Mouse (Mus musculus) ZHBTc4 (cell line): ENCODE measurements around the gene Trit1.
A peak's percentile ranks its signal among the peaks of the same experiment; 100 is the strongest.

Experiments used
- DNase-seq: peaks from one replicate; pipeline ENCODE4 v3.0.0-alpha.2; 2011; ENCODE audit warnings: low read depth, low spot score

Trit1 gene

GRCm38 (mm10) chr4:123050681-123051211 is 34.3 kb downstream of the Trit1 start:
- peak; percentile 75 for DNase-seq

DNA sequence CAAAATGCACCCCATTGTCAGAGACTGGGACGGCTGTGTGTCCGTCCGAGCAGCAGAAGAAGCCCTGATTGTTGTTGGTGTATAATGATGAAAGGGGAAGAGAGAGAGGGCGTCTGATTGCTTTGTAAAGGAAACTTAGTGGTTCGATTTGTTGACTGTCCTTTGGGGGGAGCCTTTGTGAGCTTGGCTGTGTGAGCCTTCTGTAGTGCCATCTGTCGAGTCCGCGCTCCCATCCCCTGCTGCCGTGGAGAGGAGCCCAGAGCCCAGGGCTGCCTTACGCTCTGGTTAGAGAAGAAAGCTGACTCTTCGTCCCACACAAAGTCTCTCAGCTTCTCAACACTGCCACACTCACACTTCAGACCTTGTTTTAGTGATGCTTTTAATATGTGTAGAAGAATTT is 36.8 kb downstream of the Trit1 start:
- DNase-seq: no peak

GRCm38 (mm10) chr4:123054172-123054790 is 37.9 kb downstream of the Trit1 start:
- DNase-seq: no peak

DNA sequence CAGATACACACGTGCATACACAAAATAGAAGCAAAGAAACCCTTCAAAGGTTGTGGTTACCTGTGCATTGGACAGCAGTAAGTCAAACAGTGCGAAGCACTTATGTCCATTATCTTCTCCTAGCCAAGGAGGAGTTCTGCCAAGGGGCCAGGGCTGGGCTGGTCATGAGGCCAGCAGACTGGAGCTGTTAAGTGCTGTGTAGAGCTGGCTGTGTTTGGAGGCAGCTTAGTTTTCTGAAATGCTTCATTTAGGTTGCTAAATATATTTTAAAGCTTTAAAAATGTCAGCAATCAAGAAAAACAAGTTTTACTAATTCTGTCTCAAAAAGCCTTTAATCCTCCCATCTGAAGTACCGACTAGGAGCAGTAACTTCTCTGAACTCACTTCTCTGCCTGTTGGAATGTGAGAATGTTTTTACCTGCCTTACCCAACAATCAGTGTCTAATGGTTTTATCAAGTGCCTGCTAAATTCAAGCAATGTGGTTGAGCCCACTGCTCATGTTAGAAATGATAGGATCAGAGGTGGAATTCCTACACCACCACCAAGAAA is 40.2 kb downstream of the Trit1 start:
- DNase-seq: no peak

DNA sequence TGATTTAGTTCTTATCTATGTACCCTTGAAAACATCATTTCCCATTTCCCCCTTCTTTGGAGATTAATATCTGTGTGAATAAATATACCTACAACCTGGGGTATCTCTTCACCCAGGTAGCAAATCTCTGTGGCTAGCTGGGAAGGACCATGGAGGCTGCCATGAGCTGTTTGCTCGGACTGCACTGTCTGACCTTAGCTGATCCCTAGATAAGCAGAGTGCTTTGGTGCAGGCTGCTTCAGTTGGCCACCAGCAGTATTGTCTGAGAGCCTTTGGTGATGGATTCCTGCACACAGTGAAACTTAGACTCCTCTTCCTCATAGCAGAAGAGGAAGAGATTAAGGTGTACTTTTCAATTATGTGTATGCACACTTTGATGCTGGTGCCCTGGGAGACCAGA is 41.6 kb downstream of the Trit1 start:
- no peak for DNase-seq

- DNase-seq: no peak
Observed at GRCm38 (mm10) chr4:123061744-123062143, 45.3 kb downstream of the Trit1 start.

DNA sequence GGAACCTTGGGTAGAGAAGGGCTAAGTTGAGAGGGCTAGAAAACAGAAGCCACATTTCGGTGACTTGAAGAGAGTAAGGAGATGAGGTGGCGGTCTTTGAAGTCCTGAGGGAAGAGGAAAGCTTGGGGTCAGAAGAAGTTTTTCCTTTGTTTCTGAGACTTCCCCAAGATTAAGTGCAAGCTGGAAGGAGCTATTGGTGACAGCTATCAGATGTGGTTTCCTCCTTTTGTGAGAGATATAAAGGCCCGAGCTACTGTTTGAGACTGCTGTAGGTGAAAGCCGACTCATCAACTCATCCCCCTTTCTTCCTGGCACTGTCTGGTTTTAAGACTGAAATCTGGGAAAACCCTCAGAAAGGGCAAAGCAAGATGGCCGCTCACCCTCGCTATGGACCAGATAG is 52.2 kb downstream of the Trit1 start:
- no peak for DNase-seq

GRCm38 (mm10) chr4:123071266-123071966 is 55.0 kb downstream of the Trit1 start:
- peak; percentile 36 for DNase-seq

GRCm38 (mm10) chr4:123076928-123077327 is 60.5 kb downstream of the Trit1 start:
- no peak for DNase-seq

GRCm38 (mm10) chr4:123078231-123078630 is 61.8 kb downstream of the Trit1 start:
- no peak for DNase-seq

GRCm38 (mm10) chr4:123080791-123081190 is 64.4 kb downstream of the Trit1 start:
- no peak for DNase-seq

GRCm38 (mm10) chr4:123082283-123083163 is 66.1 kb downstream of the Trit1 start:
- peak; percentile 88 for DNase-seq

DNA sequence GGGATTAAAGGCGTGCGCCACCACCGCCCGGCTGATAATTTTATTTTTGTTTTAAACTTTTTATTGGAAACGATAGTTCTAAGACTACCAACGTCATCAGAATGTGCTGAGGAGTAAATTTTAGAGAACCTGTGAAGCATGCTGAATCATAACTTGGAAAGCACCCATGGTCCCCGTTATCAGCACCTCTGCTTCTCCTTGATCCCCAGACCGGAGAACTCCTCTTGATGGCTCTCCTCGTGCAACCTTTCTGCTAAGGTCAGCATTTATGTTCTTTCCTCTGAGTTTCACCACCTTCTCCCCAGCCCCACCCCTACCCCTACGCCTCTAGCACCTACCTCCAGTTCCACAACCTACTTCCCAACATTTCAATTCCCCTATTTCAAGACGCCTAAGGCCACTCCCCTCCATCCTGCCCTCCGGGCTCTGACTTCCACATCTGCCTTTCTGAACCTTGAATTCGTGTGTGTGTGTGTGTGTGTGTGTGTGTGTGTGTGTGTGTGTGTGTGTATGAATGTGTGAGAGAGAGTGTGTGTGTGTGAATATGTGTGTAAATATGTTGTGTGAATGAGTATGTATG is 67.0 kb downstream of the Trit1 start:
- DNase-seq: no peak

GRCm38 (mm10) chr4:123085290-123085689 is 68.9 kb downstream of the Trit1 start:
- DNase-seq: no peak

DNA sequence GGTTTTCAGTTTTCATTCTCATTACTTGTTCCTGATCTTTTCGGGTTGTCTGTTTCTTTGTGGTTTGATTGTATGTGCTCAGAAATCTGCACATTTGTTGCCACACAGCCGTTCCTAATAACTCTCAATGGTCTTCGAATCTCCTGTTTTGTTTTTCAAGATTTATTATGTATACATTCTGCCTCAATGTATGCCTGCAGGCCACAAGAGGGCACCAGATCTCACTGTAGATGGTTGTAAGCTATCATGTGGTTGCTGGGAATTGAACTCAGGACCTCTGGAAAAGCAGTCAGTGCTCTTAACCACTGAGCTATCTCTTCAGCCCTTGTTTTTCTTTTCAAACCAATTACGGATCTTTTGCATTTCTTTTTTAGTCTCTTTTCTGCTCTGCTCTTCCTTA is 70.0 kb downstream of the Trit1 start:
- peak; percentile 31 for DNase-seq

DNA sequence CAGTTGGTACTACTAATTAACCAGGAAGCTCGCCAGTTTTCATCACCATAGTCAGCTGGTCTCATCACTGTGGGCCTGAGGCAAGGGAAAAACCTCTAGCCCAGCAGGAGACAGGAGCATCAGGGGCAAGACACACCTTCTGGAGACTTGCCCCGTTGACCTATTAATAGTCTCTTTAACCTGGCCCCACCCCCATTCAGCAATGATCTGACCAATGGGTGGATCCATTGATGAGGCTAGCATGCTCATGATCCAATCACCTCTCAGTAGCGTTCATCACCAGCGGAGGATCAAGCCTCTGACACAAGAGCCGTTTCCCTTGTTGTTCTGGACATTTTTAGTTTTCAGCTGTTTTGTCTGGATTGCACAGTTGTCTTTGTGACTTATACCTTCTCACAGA is 76.2 kb downstream of the Trit1 start:
- DNase-seq: peak; percentile 80

DNA sequence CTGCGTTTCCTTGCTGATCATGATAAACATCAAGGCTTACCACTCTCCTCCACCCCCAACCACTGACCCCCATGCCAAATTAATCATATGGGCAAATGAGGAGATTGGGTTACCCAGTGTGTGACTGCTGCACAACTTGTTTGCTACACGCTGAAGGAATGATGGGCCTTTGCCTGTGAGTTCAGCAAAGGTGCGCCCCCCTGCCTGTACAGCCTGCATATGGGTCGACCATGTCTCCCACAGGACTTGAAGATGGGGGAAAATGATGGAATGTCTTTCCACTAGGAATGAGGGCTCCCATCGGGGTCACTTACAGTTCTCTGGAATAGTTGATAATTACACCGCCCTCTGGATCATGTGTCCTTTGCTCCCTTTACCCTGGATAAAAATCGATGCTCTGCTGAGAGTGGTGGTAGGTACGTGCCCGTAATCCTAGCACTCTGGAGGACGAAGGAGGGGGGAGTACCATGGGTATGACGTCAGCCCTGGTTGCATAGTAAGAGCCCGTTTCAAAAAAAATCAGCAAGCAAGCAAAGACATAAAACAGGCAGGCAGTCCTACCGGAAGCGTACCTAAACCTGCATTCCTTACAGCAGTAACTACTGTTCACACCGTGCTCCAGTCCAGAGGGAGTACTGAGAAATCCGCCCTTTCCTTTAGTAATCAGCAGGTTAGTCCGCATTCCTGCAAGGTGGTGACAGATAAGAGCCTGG is 76.8 kb downstream of the Trit1 start:
- no peak for DNase-seq

- no peak for DNase-seq
Observed at GRCm38 (mm10) chr4:123093869-123094268, 77.5 kb downstream of the Trit1 start.
